Mouse (Mus musculus) lung, adult 2 months (tissue): ENCODE measurements around the gene Mgat5b.

ENCODE experiments used
- CTCF ChIP-seq: fragments of 200-500 bp; IDR thresholded peaks from 2 replicates; pipeline ENCODE4 v1.5.1; 2011; ENCODE audit warnings: mild to moderate bottlenecking, low read length, control low read depth; ENCODE audit not compliant: insufficient read depth
- POLR2A ChIP-seq: fragments of 200-500 bp; IDR thresholded peaks from 2 replicates; pipeline ENCODE4 v1.6.1; 2011; ENCODE audit warnings: low read depth, mild to moderate bottlenecking, control low read depth, low read length, borderline replicate concordance; ENCODE audit errors: extremely low read depth

DNA sequence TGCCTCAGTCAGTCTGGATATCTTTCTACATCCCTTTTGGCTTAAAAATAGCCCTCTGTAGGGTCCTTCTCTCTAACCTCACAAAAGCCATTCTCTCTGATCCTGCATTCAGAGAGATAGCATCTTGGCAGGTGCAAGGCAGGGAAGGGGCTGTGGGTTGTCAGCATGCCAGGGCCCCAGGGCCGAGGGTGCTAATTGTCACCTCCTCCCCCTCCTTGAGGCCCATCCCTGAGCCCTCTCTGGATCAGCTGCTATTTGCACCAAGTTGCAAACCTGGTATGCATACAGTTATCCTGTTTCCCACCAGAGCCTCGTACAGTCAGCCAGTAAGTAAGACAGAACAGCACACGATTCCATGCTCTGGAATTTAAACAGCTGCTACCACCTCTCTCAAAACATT lies 111.4 kb downstream of the Mgat5b start:
- TF ChIP-seq CTCF (no peak), POLR2A (no peak)
